Mouse (Mus musculus) B cell, adult (primary cell): ENCODE measurements around the gene Arl13b. TPM values are rescaled to one million over a fixed set of nuclear protein-coding genes. Genes with fewer than 3 reads are reported as not detected.

Source experiments
- total RNA-seq: library from RNA; stranded (reverse); gene quantifications from 4 replicates; pipeline ENCODE4 v1.2.4, GENCODE M21; 2023; ENCODE audit not compliant: inconsistent age

Gene Arl13b
- 15.2 to 23.8 TPM (median 16.5 TPM) in 4 replicates for total RNA-seq

DNA sequence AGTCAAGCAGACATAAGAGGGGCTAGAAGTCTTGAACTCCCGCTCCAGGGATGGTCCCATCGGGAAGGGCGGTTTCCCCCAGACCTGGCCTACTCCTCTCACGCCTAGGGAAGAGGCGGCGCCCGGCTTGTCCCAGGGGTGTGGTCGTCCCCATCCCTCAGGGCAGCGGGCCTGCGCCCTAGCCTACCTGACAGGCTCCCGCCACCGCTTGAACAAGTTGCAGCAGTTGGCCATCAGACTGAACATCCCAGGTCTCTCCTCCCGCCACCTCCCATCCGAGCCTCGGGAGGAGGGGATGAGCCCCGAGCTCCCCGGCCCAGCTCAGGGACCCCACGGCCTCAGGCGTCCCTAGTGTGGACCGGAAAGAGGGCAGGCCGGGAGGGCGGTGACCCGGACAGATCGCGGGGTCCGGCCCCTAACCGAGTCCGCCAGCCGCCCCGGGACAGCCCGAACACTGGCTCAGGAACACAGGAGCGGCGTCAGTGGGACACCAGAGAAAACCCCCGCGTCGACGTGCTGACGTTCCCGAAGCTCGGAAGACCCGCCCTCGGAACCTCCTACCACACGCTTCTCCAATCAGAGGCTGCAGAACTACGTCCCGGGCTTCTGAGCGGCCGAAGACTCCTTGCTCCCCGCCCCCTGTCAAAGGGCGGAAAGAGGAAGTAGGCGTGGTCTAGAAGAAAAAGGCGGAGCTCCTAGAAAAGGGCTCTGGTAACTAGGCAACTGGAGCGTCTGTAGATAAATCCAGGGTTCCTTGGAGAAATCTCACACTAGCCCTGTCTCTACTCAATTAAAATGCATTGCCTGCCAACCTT is at the start of gene Arl13b:
Gene Arl13b, minus strand, starts transcription at position 543 of the 815 bp plus-strand sequence.

GRCm38 (mm10) chr16:62854191-62855068 is 7.6 kb upstream of the Arl13b start, which contains the start of gene Pros1:
Pros1 (plus strand) TSS chr16:62854307.

DNA sequence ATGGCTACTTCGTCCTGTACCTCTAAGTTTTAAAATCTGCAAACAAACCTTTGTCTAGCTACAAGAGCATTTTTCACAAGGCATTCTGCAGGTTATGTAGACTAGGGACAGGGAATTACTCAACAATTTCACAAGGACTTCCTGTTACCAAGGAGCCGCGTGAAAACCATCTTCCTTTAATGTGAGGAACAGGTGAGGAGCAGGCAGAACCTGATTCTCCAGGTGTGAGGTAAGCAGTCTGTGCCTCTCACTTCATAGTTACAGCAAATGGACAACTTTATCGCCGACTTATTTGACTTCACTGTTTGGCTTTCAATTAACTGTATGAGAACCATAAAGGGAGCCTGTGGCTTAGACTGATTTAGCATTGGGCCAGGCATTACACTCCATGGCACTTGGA is 32.3 kb downstream of the Arl13b start, which contains the start of gene Stx19:
Gene Stx19, plus strand, starts transcription at position 186 of the 400 bp plus-strand sequence.

GRCm38 (mm10) chr16:62786621-62787331 is 60.1 kb downstream of the Arl13b start, which contains the start of gene Nsun3:
Nsun3 (minus strand) TSS chr16:62786818.

Other genes with a start within 250 kb of the Arl13b start
- 10.6 to 19.8 TPM (median 17.6 TPM) in 4 replicates for gene Nsun3, start 60.2 kb downstream of the Arl13b start, total RNA-seq
- gene Stx19, start 32.4 kb downstream of the Arl13b start, total RNA-seq: not detected in 4 replicates
- gene Pros1, start 7.3 kb upstream of the Arl13b start, total RNA-seq: not detected in 4 replicates